Mouse (Mus musculus) midbrain, embryonic 14.5 days (tissue): ENCODE data around the gene Hibch. TPM values are rescaled to one million over a fixed set of nuclear protein-coding genes. Genes with fewer than 3 reads are reported as not detected.

Experiments
- ATAC-seq: fragments of 200-750 bp; cut with Nextera tagmentation; 2 replicates; pipeline ENCODE4 v1.8.0; 2017; ENCODE audit warnings: moderate number of reproducible peaks, moderate library complexity; ENCODE audit not compliant: low FRiP score, low TSS enrichment
- DNase-seq: peaks from one replicate; pipeline ENCODE4 v3.0.0-alpha.2; 2015
- H3K27ac ChIP-seq: fragments of 300-500 bp; sonication (generic); replicated peaks from 2 replicates; pipeline ENCODE4 v1.5.1; 2014; ENCODE audit warnings: mild to moderate bottlenecking, low read depth, low read length, moderate library complexity
- H3K27me3 ChIP-seq: fragments of 300-500 bp; sonication (generic); 2 replicates; pipeline ENCODE4 v1.6.1; 2014; ENCODE audit warnings: low read length, control low read depth, mixed read lengths; ENCODE audit not compliant: control insufficient read depth, insufficient read depth
- H3K36me3 ChIP-seq: fragments of 300-500 bp; sonication (generic); 2 replicates; pipeline ENCODE4 v1.6.1; 2014; ENCODE audit warnings: low read length, control low read depth; ENCODE audit not compliant: control insufficient read depth, insufficient read depth
- H3K4me1 ChIP-seq: fragments of 300-500 bp; sonication (generic); 2 replicates; pipeline ENCODE4 v1.6.1; 2014; ENCODE audit warnings: mild to moderate bottlenecking, antibody characterized with exemption, low read length, control low read depth; ENCODE audit not compliant: control insufficient read depth, insufficient read depth
- H3K4me2 ChIP-seq: fragments of 300-500 bp; sonication (generic); 2 replicates; pipeline ENCODE4 v1.6.1; 2014; ENCODE audit warnings: mild to moderate bottlenecking, low read length, moderate library complexity
- H3K4me3 ChIP-seq: fragments of 300-500 bp; sonication (generic); replicated peaks from 2 replicates; pipeline ENCODE4 v1.5.1; 2014; ENCODE audit warnings: low read depth, low read length
- H3K9ac ChIP-seq: fragments of 300-500 bp; sonication (generic); replicated peaks from 2 replicates; pipeline ENCODE4 v1.6.1; 2014; ENCODE audit warnings: mild to moderate bottlenecking, low read length, moderate library complexity
- H3K9me3 ChIP-seq: fragments of 300-500 bp; sonication (generic); 2 replicates; pipeline ENCODE4 v1.6.1; 2016; ENCODE audit warnings: low read length, control low read depth, mixed read lengths; ENCODE audit not compliant: control insufficient read depth
- WGBS: fragments of 180-500 bp; shearing (Covaris S2); extraction: QIAGEN DNeasy Blood & Tissue Kit; methylation state at CpG from one replicate; pipeline ENCODE4 v1.1.7; 2014; 5-methylcytosine and 5-hydroxymethylcytosine counted together
- polyA plus RNA-seq: library from polyadenylated mRNA; unstranded; fragments of >200 nt; fragmentation: Nextera tagmentation; extraction: Ambion mirVana; gene quantifications from 2 replicates; pipeline ENCODE4 v1.2.1, GENCODE M21; 2014

The Hibch gene
- 30.5 and 31.9 TPM in 2 replicates for polyA plus RNA-seq

GRCm38 (mm10) chr1:52844782-52845665 lies at the start of gene Hibch:
TSS of gene Hibch (plus strand) at chr1:52844929.
- DNase-seq: peak; percentile 98
- Histone ChIP-seq H3K4me1 (peaks cover 7% of the 10 kb centered on the region), H3K9ac (peak within 1 kb of the TSS; percentile 70), H3K4me3 (peak within 1 kb of the TSS; percentile 59), H3K27me3 (no peaks in the 10 kb centered on the region), H3K27ac (peak within 1 kb of the TSS; percentile 73), H3K9me3 (no peaks in the 10 kb centered on the region), H3K4me2 (peak within 1 kb of the TSS; percentile 71), H3K36me3 (no peaks in the 10 kb centered on the region)
- 2% methylated on average over 45 of the region's 45 CpGs for WGBS
- ATAC-seq: peak; percentile 100

DNA sequence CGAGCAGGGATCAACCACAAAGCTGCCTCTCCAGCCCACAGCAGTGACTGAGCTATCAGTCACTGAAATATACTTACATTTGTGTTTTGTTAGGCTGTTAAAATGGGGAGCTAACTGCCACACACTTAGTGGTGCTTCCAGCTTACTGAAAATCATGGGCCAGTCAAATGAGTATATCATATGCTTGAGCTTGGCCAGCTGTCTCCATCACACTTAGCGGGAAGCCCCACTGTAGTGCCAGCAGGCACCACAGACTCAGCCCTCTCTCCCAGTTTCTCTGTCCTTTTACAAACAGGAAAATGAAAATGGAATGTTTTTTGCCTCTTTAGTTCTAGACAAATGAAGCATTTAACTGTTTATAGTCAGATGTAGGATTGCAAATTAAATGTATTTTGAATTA lies 48.8 kb upstream of the Hibch start:
- ATAC-seq (no peak), DNase-seq (no peak)
- WGBS: 91% methylated on average over 2 of the region's 2 CpGs
- no peak overlapping the region for H3K9ac ChIP-seq
- no peak overlapping the region for H3K4me2 ChIP-seq
- no peak overlapping the region for H3K27ac ChIP-seq
- no peaks in the 10 kb centered on the region for H3K27me3 ChIP-seq
- H3K4me3 ChIP-seq: no peak overlapping the region
- H3K4me1 ChIP-seq: no peaks in the 10 kb centered on the region
- H3K36me3 ChIP-seq: peaks cover 15% of the 10 kb centered on the region; the same call in 1 of the 2 replicates
- no peaks in the 10 kb centered on the region for H3K9me3 ChIP-seq

GRCm38 (mm10) chr1:52799056-52799726 lies 45.5 kb upstream of the Hibch start:
- no peak for ATAC-seq
- H3K9ac ChIP-seq: no peak overlapping the region

DNA sequence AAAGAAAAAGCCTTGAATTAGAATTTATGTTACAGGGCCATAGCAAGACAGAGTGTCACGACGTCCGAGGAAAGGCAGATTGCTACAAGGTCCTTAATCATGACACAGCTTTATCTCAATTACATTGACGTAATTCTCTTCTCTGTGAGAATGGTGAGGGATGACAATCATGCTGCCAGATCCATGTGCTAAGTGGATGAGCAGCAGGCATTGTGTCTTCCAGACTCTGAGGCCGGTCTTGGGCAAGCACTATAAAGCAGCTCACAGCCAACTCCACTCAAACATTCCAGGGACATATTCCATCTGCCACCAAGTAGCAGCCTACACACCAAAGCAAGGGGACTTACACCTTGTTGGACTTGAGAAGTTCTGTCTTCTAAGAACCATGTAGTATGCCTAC lies 45.0 kb upstream of the Hibch start:
- DNase-seq (no peak), ATAC-seq (no peak)
- Histone ChIP-seq H3K27me3 (no peaks in the 10 kb centered on the region), H3K9ac (no peak overlapping the region), H3K9me3 (no peaks in the 10 kb centered on the region), H3K27ac (no peak overlapping the region), H3K36me3 (peaks cover under 1% of the 10 kb centered on the region; the same call in 1 of the 2 replicates), H3K4me3 (no peak overlapping the region), H3K4me2 (no peak overlapping the region), H3K4me1 (no peaks in the 10 kb centered on the region)
- WGBS: 71% methylated on average over 5 of the region's 5 CpGs

More at GRCm38 (mm10) chr1:52799056-52799726, 45.5 kb upstream of the Hibch start:
- Histone ChIP-seq H3K9me3 (no peaks in the 10 kb centered on the region), H3K4me2 (no peak overlapping the region), H3K36me3 (peaks cover 7% of the 10 kb centered on the region; the same call in 1 of the 2 replicates), H3K27ac (no peak overlapping the region), H3K27me3 (no peaks in the 10 kb centered on the region), H3K4me1 (no peaks in the 10 kb centered on the region), H3K4me3 (no peak overlapping the region)
- peak; percentile 1 for DNase-seq
- WGBS: 79% methylated on average over 10 of the region's 10 CpGs

GRCm38 (mm10) chr1:52800340-52800740 lies 44.4 kb upstream of the Hibch start:
- 75% methylated on average over 3 of the region's 3 CpGs for WGBS
- DNase-seq (no peak), ATAC-seq (no peak)
- no peak overlapping the region for H3K4me3 ChIP-seq
- H3K27ac ChIP-seq: no peak overlapping the region
- H3K27me3 ChIP-seq: no peaks in the 10 kb centered on the region
- H3K9ac ChIP-seq: no peak overlapping the region
- no peaks in the 10 kb centered on the region for H3K9me3 ChIP-seq
- H3K4me1 ChIP-seq: no peaks in the 10 kb centered on the region
- H3K4me2 ChIP-seq: no peak overlapping the region
- H3K36me3 ChIP-seq: no peaks in the 10 kb centered on the region

- Histone ChIP-seq H3K4me1 (no peaks in the 10 kb centered on the region), H3K9me3 (no peaks in the 10 kb centered on the region), H3K9ac (no peak overlapping the region), H3K27ac (no peak overlapping the region), H3K36me3 (no peaks in the 10 kb centered on the region), H3K4me2 (no peak overlapping the region), H3K27me3 (no peaks in the 10 kb centered on the region), H3K4me3 (no peak overlapping the region)
- no peak for DNase-seq
- WGBS: 92% methylated on average over 5 of the region's 5 CpGs
- no peak for ATAC-seq
Observed at GRCm38 (mm10) chr1:52801651-52802050, 43.1 kb upstream of the Hibch start.

DNA sequence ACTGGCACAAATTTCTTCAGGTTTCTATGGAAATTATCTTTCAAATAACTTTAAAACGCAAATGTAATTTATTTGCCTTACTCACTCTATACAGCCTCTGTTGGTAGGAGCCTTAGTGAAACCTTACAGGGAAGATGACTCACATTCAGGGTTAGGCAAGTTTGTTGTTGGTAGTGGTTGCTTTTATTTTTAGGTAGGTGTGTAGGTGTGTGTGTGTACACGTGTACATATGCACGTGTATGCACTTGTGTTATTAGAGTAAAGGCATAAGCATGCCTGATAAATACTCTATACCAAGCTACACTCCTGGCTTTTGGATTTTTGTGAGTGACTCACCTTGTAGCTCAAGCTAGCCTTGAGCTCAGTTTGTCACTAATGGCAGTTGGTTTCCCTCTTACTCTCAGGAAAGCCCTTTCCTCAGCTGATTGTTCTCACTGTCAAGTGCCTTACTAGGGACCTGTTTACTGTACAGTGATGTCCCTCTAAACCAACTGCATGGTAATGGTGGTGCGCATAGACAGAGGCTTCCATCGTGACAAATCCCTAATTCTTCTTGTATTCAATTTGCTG lies 42.2 kb upstream of the Hibch start:
- Histone ChIP-seq H3K9ac (no peak overlapping the region), H3K27me3 (no peaks in the 10 kb centered on the region), H3K27ac (no peak overlapping the region), H3K36me3 (no peaks in the 10 kb centered on the region), H3K9me3 (no peaks in the 10 kb centered on the region), H3K4me3 (no peak overlapping the region), H3K4me2 (no peak overlapping the region), H3K4me1 (no peaks in the 10 kb centered on the region)
- DNase-seq (no peak), ATAC-seq (no peak)
- WGBS: 95% methylated on average over 5 of the region's 5 CpGs

- no peak overlapping the region for H3K4me3 ChIP-seq
- H3K4me1 ChIP-seq: no peaks in the 10 kb centered on the region
- no peak overlapping the region for H3K4me2 ChIP-seq
- ATAC-seq: no peak
- no peaks in the 10 kb centered on the region for H3K27me3 ChIP-seq
- H3K9ac ChIP-seq: no peak overlapping the region
- 95% methylated on average over 1 of the region's 1 CpGs for WGBS
- no peaks in the 10 kb centered on the region for H3K36me3 ChIP-seq
- H3K27ac ChIP-seq: no peak overlapping the region
- H3K9me3 ChIP-seq: no peaks in the 10 kb centered on the region
- no peak for DNase-seq
Observed at GRCm38 (mm10) chr1:52805041-52805440, 39.7 kb upstream of the Hibch start.
